Comparison of ENCODE assay signal across 8 mouse cellular contexts in genomic region chr10:127513501-127514091, GRCm38 (mm10). TPM values are rescaled to one million over a fixed set of nuclear protein-coding genes. Genes with fewer than 3 reads are reported as not detected.
DNase-seq lines count a peak whose midpoint lies in the region; ATAC-seq and TF ChIP-seq lines count a peak whose summit lies in the region.

No protein-coding gene starts in this region.

- WGBS in hindbrain, embryonic 11.5 days = under 1% methylated on average over 16 of the region's 16 CpGs
- 0% methylated on average over 16 of the region's 16 CpGs for WGBS in midbrain, embryonic 12.5 days

- peaks cover 18% of the 10 kb centered on the region for H3K36me3 ChIP-seq in ES-E14 (ENCODE audit: control insufficient read depth, insufficient read depth, low read length, poor library complexity, severe bottlenecking)
- peaks cover 3% of the 10 kb centered on the region; the same call in 1 of the 2 replicates for H3K36me3 ChIP-seq in hindbrain, embryonic 11.5 days (ENCODE audit: control insufficient read depth, insufficient read depth, low read length)
- H3K36me3 ChIP-seq in midbrain, embryonic 12.5 days = peaks cover 11% of the 10 kb centered on the region

- no peaks in the 10 kb centered on the region for H3K9me3 ChIP-seq in ES-E14 (ENCODE audit: control insufficient read depth, insufficient read depth, low read depth, low read length)
- H3K9me3 ChIP-seq in hindbrain, embryonic 11.5 days (ENCODE audit: control insufficient read depth, low read length) = no peaks in the 10 kb centered on the region
- H3K9me3 ChIP-seq in midbrain, embryonic 12.5 days = no peaks in the 10 kb centered on the region

- peak; percentile 50 to 59 for DNase-seq in cerebellum, postnatal 10 days
- no peak for DNase-seq in ES-E14 (ENCODE audit: low read depth, low spot score)
- DNase-seq in hindbrain, embryonic 11.5 days (ENCODE audit: low spot score) = peak; percentile 70
- no peak for DNase-seq in layer of hippocampus, adult 9-10 months (ENCODE audit: low spot score)
- DNase-seq in gastrocnemius, postnatal 25 days = no peak
- DNase-seq in frontal cortex, postnatal 25 days (ENCODE audit: low spot score in 2 of 2) = no peak

- no peak overlapping the region for H3K27ac ChIP-seq in ES-E14 (ENCODE audit: insufficient read depth, low read depth, low read length, poor library complexity, severe bottlenecking)
- H3K27ac ChIP-seq in hindbrain, embryonic 11.5 days (ENCODE audit: low read depth, low read length) = peak overlapping the region; percentile 90
- H3K27ac ChIP-seq in midbrain, embryonic 12.5 days (replicated peaks) = peak overlapping the region; percentile 95

- no peak for ATAC-seq in cerebellum, adult (ENCODE audit: insufficient number of reproducible peaks, low FRiP score, low TSS enrichment)
- peak; percentile 38 for ATAC-seq in hindbrain, embryonic 11.5 days (ENCODE audit: low FRiP score)
- peak; percentile 41; the same call in 1 of the 2 replicates for ATAC-seq in midbrain, embryonic 12.5 days (ENCODE audit: low FRiP score, low read depth)

- in situ Hi-C loops in ES-E14 (cut with MboI; ENCODE audit: low sequenced_read_pairs in 2 of 2, unreplicated experiment in 2 of 2) = no loop called here

- no peak overlapping the region; the same call in 1 of the 2 replicates for H3K9ac ChIP-seq in ES-E14 (ENCODE audit: insufficient read depth, low read depth, low read length, poor library complexity, severe bottlenecking)
- peak overlapping the region; percentile 5; the same call in 1 of the 2 replicates for H3K9ac ChIP-seq in hindbrain, embryonic 11.5 days (ENCODE audit: low read depth, low read length)
- peak overlapping the region; percentile 41; the same call in 1 of the 2 replicates for H3K9ac ChIP-seq in midbrain, embryonic 12.5 days (replicated peaks)

- H3K4me3 ChIP-seq in ES-E14 (ENCODE audit: insufficient read depth in 1 of 2, low read depth in 1 of 2, low read length in 2 of 2, poor library complexity in 1 of 2, severe bottlenecking in 1 of 2) = peak overlapping the region; percentile 7 to 38; a peak in 2 of 4 replicates
- no peak overlapping the region for H3K4me3 ChIP-seq in hindbrain, embryonic 11.5 days (ENCODE audit: low read depth, low read length)
- peak overlapping the region; percentile 19; the same call in 1 of the 2 replicates for H3K4me3 ChIP-seq in midbrain, embryonic 12.5 days

- peaks cover 6 to 62% of the 10 kb centered on the region in 2 experiments for H3K4me1 ChIP-seq in ES-E14 (ENCODE audit: control insufficient read depth in 2 of 2, insufficient read depth in 2 of 2, low read length in 2 of 2, poor library complexity in 1 of 2)
- H3K4me1 ChIP-seq in hindbrain, embryonic 11.5 days (replicated peaks; ENCODE audit: control insufficient read depth, insufficient read depth, low read length) = peaks cover 50% of the 10 kb centered on the region
- peaks cover 88% of the 10 kb centered on the region for H3K4me1 ChIP-seq in midbrain, embryonic 12.5 days

- H3K4me2 ChIP-seq in hindbrain, embryonic 11.5 days (replicated peaks; ENCODE audit: low read depth, low read length) = peak overlapping the region; percentile 29
- peak overlapping the region; percentile 88 for H3K4me2 ChIP-seq in midbrain, embryonic 12.5 days (replicated peaks)

- peaks cover 46% of the 10 kb centered on the region for H3K27me3 ChIP-seq in hindbrain, embryonic 11.5 days (ENCODE audit: control insufficient read depth, insufficient read depth, low read length)
- peaks cover 92% of the 10 kb centered on the region for H3K27me3 ChIP-seq in midbrain, embryonic 12.5 days

TF ChIP-seq in ES-E14, 5 proteins besides CTCF, POLR2A, EP300 and RAD21:
- TF ChIP-seq HCFC1 (IDR thresholded peaks at IDR 0.05; ENCODE audit: borderline replicate concordance, insufficient read depth, low read length) (no peak), CHD2 (IDR thresholded peaks at IDR 0.05; ENCODE audit: low read depth, low read length) (no peak), MAFK (IDR thresholded peaks at IDR 0.05; ENCODE audit: insufficient read depth, low read depth, low read length) (no peak), ZNF384 (IDR thresholded peaks at IDR 0.05; ENCODE audit: low read depth, low read length) (no peak), ZC3H11A (IDR thresholded peaks at IDR 0.05; ENCODE audit: borderline replicate concordance, low read depth, low read length) (no peak)

RNA-seq across cellular contexts. Expression of gene Ndufa4l2, which starts 1.2 kb away (rescaled TPM):
- 5.8 and 22.6 TPM in 2 replicates for total RNA-seq in ES-E14 (2012; rRNA removed)
- 6.5 and 7.0 TPM in 2 replicates for polyA plus RNA-seq in hindbrain, embryonic 11.5 days (2014; fragmentation: Nextera tagmentation; extraction: Ambion mirVana)
- polyA plus RNA-seq in midbrain, embryonic 12.5 days (2016; fragmentation: Nextera tagmentation; extraction: Ambion mirVana) = 7.0 and 7.6 TPM in 2 replicates
- total RNA-seq in gastrocnemius, postnatal 25 days (2021) = 10 to 100 TPM; 11.4 to 15.1 TPM

RNA-seq across cellular contexts. Expression of gene Shmt2, which starts 8.6 kb away (rescaled TPM):
- total RNA-seq in ES-E14 (2012; rRNA removed) = 169 and 266 TPM in 2 replicates
- polyA plus RNA-seq in hindbrain, embryonic 11.5 days (2014; fragmentation: Nextera tagmentation; extraction: Ambion mirVana) = 70.3 and 70.4 TPM in 2 replicates
- 75.1 and 77.8 TPM in 2 replicates for polyA plus RNA-seq in midbrain, embryonic 12.5 days (2016; fragmentation: Nextera tagmentation; extraction: Ambion mirVana)
- total RNA-seq in gastrocnemius, postnatal 25 days (2021) = 10 to 100 TPM; 24.9 to 26.6 TPM

RNA-seq across cellular contexts. Expression of gene Stac3, which starts 12.1 kb away (rescaled TPM):
- total RNA-seq in ES-E14 (2012; rRNA removed) = 1.1 and 2.4 TPM in 2 replicates
- 0.36 and 0.43 TPM in 2 replicates for polyA plus RNA-seq in hindbrain, embryonic 11.5 days (2014; fragmentation: Nextera tagmentation; extraction: Ambion mirVana)
- polyA plus RNA-seq in midbrain, embryonic 12.5 days (2016; fragmentation: Nextera tagmentation; extraction: Ambion mirVana) = 0.89 and 1.6 TPM in 2 replicates
- 100 to 1,000 TPM; 308 to 367 TPM for total RNA-seq in gastrocnemius, postnatal 25 days (2021)

RNA-seq across cellular contexts. Expression of gene Nxph4, which starts 20.8 kb away (rescaled TPM):
- 0.76 and 1.6 TPM in 2 replicates for total RNA-seq in ES-E14 (2012; rRNA removed)
- 54.5 and 59.8 TPM in 2 replicates for polyA plus RNA-seq in hindbrain, embryonic 11.5 days (2014; fragmentation: Nextera tagmentation; extraction: Ambion mirVana)
- 55.9 and 58.2 TPM in 2 replicates for polyA plus RNA-seq in midbrain, embryonic 12.5 days (2016; fragmentation: Nextera tagmentation; extraction: Ambion mirVana)
- total RNA-seq in gastrocnemius, postnatal 25 days (2021) = under 1 TPM; 0.26 to 0.32 TPM

Comparison
In these comparisons a context has a peak if more than half of its experiments do, and no peak if none do; other contexts are left out.
1. DNase-seq: peak in cerebellum, postnatal 10 days (2 of 2) and hindbrain, embryonic 11.5 days (single experiment); none in ES-E14 (single experiment), layer of hippocampus, adult 9-10 months (single experiment), gastrocnemius, postnatal 25 days (single experiment) and frontal cortex, postnatal 25 days (0 of 2).
2. RNA of gene Stac3, which starts 12.1 kb away (total RNA-seq): 308 to 367 TPM in gastrocnemius, postnatal 25 days; 1.1 to 2.4 TPM in ES-E14; every median in the first group is over 10 times any median in the second.